Mouse (Mus musculus) intestine, postnatal 0 days (tissue): Measurements from ENCODE around the gene Ldah. TPM values are rescaled to one million over a fixed set of nuclear protein-coding genes. Genes with fewer than 3 reads are reported as not detected.

Source experiments
- ATAC-seq: fragments of 200-750 bp; cut with Nextera tagmentation; 2 replicates; pipeline ENCODE4 v1.8.0; 2017; ENCODE audit warnings: mild to moderate bottlenecking, moderate TSS enrichment, moderate library complexity
- H3K27ac ChIP-seq: fragments of 300-500 bp; sonication (generic); 2 replicates; pipeline ENCODE4 v1.5.1; 2014; ENCODE audit warnings: mild to moderate bottlenecking, low read depth, low read length, moderate library complexity
- H3K27me3 ChIP-seq: fragments of 300-500 bp; sonication (generic); replicated peaks from 2 replicates; pipeline ENCODE4 v1.6.1; 2014; ENCODE audit warnings: low read length, mixed read lengths; ENCODE audit not compliant: control insufficient read depth, insufficient read depth
- H3K36me3 ChIP-seq: fragments of 300-500 bp; sonication (generic); 2 replicates; pipeline ENCODE4 v1.6.1; 2014; ENCODE audit warnings: mild to moderate bottlenecking, moderate library complexity; ENCODE audit not compliant: control insufficient read depth, insufficient read depth
- H3K4me1 ChIP-seq: fragments of 300-500 bp; sonication (generic); replicated peaks from 2 replicates; pipeline ENCODE4 v1.6.1; 2014; ENCODE audit warnings: antibody characterized with exemption, low read length, mixed read lengths; ENCODE audit not compliant: control insufficient read depth, insufficient read depth
- H3K4me2 ChIP-seq: fragments of 300-500 bp; sonication (generic); replicated peaks from 2 replicates; pipeline ENCODE4 v1.6.1; 2014; ENCODE audit warnings: low read depth, mild to moderate bottlenecking, moderate library complexity
- H3K4me3 ChIP-seq: fragments of 300-500 bp; sonication (generic); 2 replicates; pipeline ENCODE4 v1.5.1; 2014; ENCODE audit warnings: low read depth, low read length
- H3K9ac ChIP-seq: fragments of 300-500 bp; sonication (generic); 2 replicates; pipeline ENCODE4 v1.6.1; 2014; ENCODE audit warnings: mild to moderate bottlenecking, low read depth, low read length
- H3K9me3 ChIP-seq: fragments of 300-500 bp; sonication (generic); 2 replicates; pipeline ENCODE4 v1.6.1; 2016; ENCODE audit warnings: mixed run types; ENCODE audit not compliant: control insufficient read depth
- CTCF ChIP-seq: sonication (generic); IDR thresholded peaks from 2 replicates; pipeline ENCODE4 v1.5.1; 2016; ENCODE audit warnings: low read depth, mild to moderate bottlenecking, control low read depth, antibody characterized with exemption, moderate library complexity
- WGBS: fragments of 180-500 bp; shearing (Covaris S2); extraction: QIAGEN DNeasy Blood & Tissue Kit; methylation state at CpG from one replicate; pipeline ENCODE4 v1.1.7; 2014; 5-methylcytosine and 5-hydroxymethylcytosine counted together
- polyA plus RNA-seq: library from polyadenylated mRNA; unstranded; fragments of >200 nt; fragmentation: Nextera tagmentation; extraction: Ambion mirVana; gene quantifications from 2 replicates; pipeline ENCODE4 v1.2.1, GENCODE M21; 2015

Gene Ldah
- polyA plus RNA-seq, 1 experiment from 2014 or later: 38.0 TPM

DNA sequence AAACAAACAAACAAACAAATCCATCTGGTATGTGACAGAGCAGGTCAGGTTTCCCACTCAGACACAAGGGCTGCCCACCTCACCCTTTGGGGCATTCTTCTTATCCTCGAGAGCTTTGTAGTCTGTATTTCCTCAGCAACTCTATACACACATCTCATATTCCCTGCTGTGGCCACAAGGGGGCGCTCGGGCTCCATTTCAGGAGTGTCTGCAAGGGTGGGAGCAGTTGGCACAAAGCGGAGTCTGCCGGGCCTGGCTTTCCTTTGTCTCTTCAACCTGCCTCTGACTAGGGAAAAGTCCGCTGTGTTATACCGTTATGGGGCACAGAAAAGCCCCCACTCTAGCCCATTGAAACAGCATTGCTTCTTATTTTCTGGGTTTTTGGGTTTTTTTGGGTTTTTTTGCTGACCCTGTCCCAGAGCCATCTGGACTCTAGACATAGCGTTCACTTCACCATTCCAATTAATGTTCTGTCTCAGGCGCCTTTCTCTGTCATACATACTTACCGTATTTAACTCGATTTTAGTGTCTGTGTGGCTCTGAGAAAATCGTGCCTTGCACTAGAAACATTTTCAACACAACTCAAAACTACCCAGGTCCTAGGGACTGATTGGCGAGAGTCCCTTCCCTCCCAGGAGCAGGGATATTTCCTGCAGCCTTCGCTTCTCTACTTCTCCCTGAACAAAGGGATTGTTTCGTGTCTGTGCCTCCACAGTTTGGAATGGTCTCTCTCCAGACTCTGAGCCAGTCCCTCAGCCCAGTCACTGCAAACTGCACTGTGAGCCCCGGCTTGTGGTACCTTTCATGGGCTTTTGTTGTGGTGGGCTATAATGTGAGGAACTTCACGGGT lies 119.1 kb downstream of the Ldah start:
- peak; percentile 72 for ATAC-seq
- Histone ChIP-seq H3K9me3 (no peaks in the 10 kb centered on the region), H3K9ac (0 out of 2 replicates have a peak overlapping the region, but pooled peaks have one; percentile 31), H3K4me2 (0 out of 2 replicates have a peak overlapping the region, but pooled peaks have one; percentile 9), H3K4me3 (no peak overlapping the region), H3K36me3 (peaks cover 61% of the 10 kb centered on the region), H3K27me3 (no peaks in the 10 kb centered on the region), H3K27ac (no peak overlapping the region), H3K4me1 (no peaks in the 10 kb centered on the region)
- WGBS: 41% methylated on average over 17 of the region's 17 CpGs
- TF ChIP-seq CTCF: peak; percentile 99

DNA sequence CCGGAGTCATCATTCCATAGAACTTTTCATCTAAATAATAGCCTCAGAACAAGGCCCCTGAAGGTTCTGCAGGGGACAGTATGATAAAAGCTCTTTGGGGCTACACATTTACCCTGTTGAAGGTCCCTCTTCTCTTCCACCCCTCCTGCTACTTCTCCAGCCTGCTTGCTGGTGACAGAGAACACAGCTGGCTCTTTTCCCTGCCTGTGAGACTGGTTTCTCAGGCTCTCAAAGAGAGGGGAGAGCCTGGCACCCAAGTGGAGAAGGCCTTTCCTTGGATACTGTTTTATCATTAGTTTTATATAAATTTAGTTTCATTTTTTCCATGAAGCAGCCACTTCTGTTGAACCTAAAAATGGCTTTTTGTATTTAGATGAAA lies 119.8 kb downstream of the Ldah start:
- Histone ChIP-seq H3K9ac (no peak overlapping the region), H3K27me3 (no peaks in the 10 kb centered on the region), H3K9me3 (no peaks in the 10 kb centered on the region), H3K4me3 (no peak overlapping the region), H3K27ac (no peak overlapping the region), H3K4me1 (no peaks in the 10 kb centered on the region), H3K36me3 (peaks cover 55% of the 10 kb centered on the region), H3K4me2 (no peak overlapping the region)
- ATAC-seq: no peak
- no peak for TF ChIP-seq CTCF
- WGBS: 89% methylated on average over 1 of the region's 1 CpGs

DNA sequence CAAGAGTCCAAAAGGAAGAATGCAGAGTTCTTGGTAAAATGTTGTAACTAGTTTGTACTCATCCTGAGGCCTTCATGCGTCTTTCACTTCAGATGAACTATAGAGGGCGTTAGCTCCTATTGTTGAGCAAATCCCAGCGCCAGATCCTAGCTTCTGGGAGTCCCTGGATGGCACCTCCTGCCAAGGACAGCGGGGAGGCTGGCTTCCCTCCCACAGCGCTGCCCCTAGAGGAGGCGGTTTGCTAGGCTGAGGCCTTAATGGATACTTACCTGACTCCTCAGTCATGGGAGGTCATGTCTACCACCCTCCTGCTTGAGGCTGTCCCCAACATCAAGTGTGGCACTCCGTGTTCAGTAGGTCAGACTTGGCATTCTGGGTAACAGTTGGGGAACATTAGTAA lies 121.3 kb downstream of the Ldah start:
- no peak overlapping the region for H3K27ac ChIP-seq
- no peaks in the 10 kb centered on the region for H3K9me3 ChIP-seq
- no peak for ATAC-seq
- no peak overlapping the region for H3K4me3 ChIP-seq
- H3K27me3 ChIP-seq: no peaks in the 10 kb centered on the region
- WGBS: 94% methylated on average over 7 of the region's 7 CpGs
- H3K9ac ChIP-seq: no peak overlapping the region
- peak; percentile 44 for TF ChIP-seq CTCF
- no peak overlapping the region for H3K4me2 ChIP-seq
- no peaks in the 10 kb centered on the region for H3K4me1 ChIP-seq
- peaks cover 43% of the 10 kb centered on the region; the same call in 1 of the 2 replicates for H3K36me3 ChIP-seq

DNA sequence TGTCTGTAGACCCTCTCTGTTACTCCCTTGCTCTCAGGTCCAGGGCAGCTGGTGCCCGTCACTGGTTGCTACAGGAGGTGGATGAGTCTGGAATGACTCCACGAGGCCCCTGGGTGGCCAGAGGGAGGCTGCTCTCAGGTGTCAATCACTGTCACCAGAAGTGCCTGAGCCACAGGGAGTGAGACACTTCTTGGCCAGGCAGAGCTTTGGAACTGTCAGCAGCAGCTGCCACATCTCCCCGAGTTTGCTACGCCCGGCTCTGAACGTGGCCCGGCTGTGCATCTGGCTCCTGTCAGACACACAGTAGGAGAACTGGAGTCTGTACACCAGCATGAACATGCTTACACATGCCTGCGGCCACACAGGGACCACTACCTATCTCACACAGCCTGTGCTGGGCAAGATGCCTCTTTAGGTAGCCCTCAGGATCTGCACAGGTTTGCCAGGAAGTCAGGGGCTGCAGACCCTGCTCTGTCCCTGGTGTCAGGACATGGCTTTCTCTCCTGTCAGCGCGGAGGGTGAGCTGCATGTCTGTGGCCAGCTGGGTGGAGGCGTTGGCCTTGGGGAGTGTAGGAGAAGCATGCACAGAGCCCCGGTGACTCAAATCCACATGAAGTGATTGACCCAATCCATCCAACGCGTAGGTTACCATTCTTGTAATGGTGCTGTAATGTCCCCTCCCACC lies 123.7 kb downstream of the Ldah start:
- no peak overlapping the region for H3K9ac ChIP-seq
- H3K4me1 ChIP-seq: no peaks in the 10 kb centered on the region
- no peak for TF ChIP-seq CTCF
- no peak for ATAC-seq
- no peak overlapping the region for H3K4me3 ChIP-seq
- H3K27me3 ChIP-seq: no peaks in the 10 kb centered on the region
- peaks cover 40% of the 10 kb centered on the region for H3K36me3 ChIP-seq
- no peaks in the 10 kb centered on the region for H3K9me3 ChIP-seq
- 64% methylated on average over 14 of the region's 14 CpGs for WGBS
- H3K27ac ChIP-seq: no peak overlapping the region
- no peak overlapping the region for H3K4me2 ChIP-seq

DNA sequence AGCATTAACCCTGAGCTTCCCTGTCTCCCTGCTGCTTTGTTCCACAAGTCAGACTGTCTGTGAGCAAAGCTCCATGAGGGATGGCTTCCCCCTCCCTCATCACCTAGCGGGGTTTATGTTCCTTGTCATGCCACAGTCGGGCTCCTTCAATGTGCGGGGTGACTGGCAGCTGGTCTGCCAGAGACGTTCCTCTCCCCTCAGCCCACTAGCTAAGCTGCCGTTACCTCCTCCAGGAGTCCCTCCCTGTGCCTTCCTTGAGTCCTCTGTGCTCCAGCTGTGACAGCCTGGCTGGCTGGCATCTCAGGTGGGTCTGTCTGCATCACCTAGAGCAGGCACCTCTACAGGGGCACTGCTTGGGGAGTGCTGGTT lies 124.3 kb downstream of the Ldah start:
- WGBS: 78% methylated on average over 5 of the region's 5 CpGs

DNA sequence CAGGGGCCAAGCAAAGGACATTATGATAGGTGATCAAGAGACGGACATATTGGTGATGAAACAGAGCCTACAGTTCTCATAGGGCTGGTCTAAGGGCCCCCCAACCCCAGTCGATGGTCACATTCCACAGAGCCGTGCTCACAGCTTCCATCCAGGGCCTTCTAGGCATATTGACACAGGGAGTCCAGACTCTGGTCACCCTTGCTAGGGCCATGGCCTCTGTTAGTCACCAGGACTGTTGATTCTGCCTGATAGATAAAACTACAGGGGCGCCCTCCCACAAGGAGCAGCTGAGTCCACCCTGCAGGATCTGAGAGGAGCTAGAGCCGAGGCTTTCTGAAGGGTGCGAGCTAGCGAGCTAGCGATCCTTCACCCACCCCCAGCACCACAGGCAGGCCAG lies 125.7 kb downstream of the Ldah start:
- H3K27ac ChIP-seq: no peak overlapping the region
- no peak overlapping the region for H3K9ac ChIP-seq
- no peaks in the 10 kb centered on the region for H3K9me3 ChIP-seq
- H3K4me1 ChIP-seq: no peaks in the 10 kb centered on the region; the same call in 1 of the 2 replicates
- WGBS: 78% methylated on average over 8 of the region's 8 CpGs
- peaks cover 54% of the 10 kb centered on the region for H3K36me3 ChIP-seq
- no peak for TF ChIP-seq CTCF
- H3K4me3 ChIP-seq: no peak overlapping the region
- H3K27me3 ChIP-seq: no peaks in the 10 kb centered on the region
- H3K4me2 ChIP-seq: no peak overlapping the region
- ATAC-seq: peak; percentile 24; the same call in 1 of the 2 replicates

More for the DNA sequence above, 124.3 kb downstream of the Ldah start:
- no peak for TF ChIP-seq CTCF
- H3K27ac ChIP-seq: no peak overlapping the region
- H3K4me3 ChIP-seq: no peak overlapping the region
- H3K4me2 ChIP-seq: no peak overlapping the region
- H3K36me3 ChIP-seq: peaks cover 45% of the 10 kb centered on the region
- no peak for ATAC-seq
- H3K4me1 ChIP-seq: no peaks in the 10 kb centered on the region; the same call in 1 of the 2 replicates
- no peak overlapping the region for H3K9ac ChIP-seq
- H3K9me3 ChIP-seq: no peaks in the 10 kb centered on the region
- no peaks in the 10 kb centered on the region for H3K27me3 ChIP-seq
